Mouse (Mus musculus) bone marrow, adult 2 months (tissue): Measurements from ENCODE around the gene Gm20481. TPM values are rescaled to one million over a fixed set of nuclear protein-coding genes. Genes with fewer than 3 reads are reported as not detected.
"Not testable (repeated sequence)": the region's sequence is repeated elsewhere in the genome, so short reads cannot be mapped to it uniquely, and the experiment has no call there.

Experiments used
- H3K27ac ChIP-seq: fragments of 200-500 bp; 2 replicates; pipeline ENCODE4 v1.5.1; 2012; ENCODE audit warnings: low read depth, mild to moderate bottlenecking, control low read depth, inconsistent platforms, low read length; ENCODE audit not compliant: control insufficient read depth, poor library complexity, insufficient read depth
- H3K4me1 ChIP-seq: fragments of 200-500 bp; 2 replicates; pipeline ENCODE4 v1.6.1; 2011; ENCODE audit warnings: low read length; ENCODE audit not compliant: control insufficient read depth, insufficient read depth
- H3K4me3 ChIP-seq: fragments of 200-500 bp; replicated peaks from 2 replicates; pipeline ENCODE3; 2011; ENCODE audit warnings: mild to moderate bottlenecking, low read depth, low read length, control low read depth; ENCODE audit not compliant: control insufficient read depth
- CTCF ChIP-seq: fragments of 200-500 bp; IDR thresholded peaks from 2 replicates; pipeline ENCODE4 v1.5.1; 2011; ENCODE audit warnings: low read length, control low read depth; ENCODE audit not compliant: control insufficient read depth, insufficient read depth
- POLR2A ChIP-seq: fragments of 200-500 bp; IDR thresholded peaks from 2 replicates; pipeline ENCODE4 v1.6.1; 2011; ENCODE audit warnings: low read depth, mild to moderate bottlenecking, control low read depth, low read length, borderline replicate concordance; ENCODE audit not compliant: control insufficient read depth
- WGBS: fragments of 180-500 bp; shearing (Covaris S2); methylation state at CpG from one replicate; pipeline ENCODE4 v1.1.7; 2018; 5-methylcytosine and 5-hydroxymethylcytosine counted together
- polyA plus RNA-seq: library from polyadenylated mRNA; stranded (reverse); fragments of >200 nt; gene quantifications from 2 replicates; pipeline ENCODE4 v1.2.4, GENCODE M21; 2011; ENCODE audit warnings: low replicate concordance; ENCODE audit not compliant: missing spikeins, insufficient read depth, insufficient read length

The Gm20481 gene
- polyA plus RNA-seq, 1 experiment = not detected

- WGBS = 82% methylated on average over 4 of the region's 4 CpGs
- Histone ChIP-seq H3K4me1 (peaks cover 2% of the 10 kb centered on the region), H3K4me3 (no peak overlapping the region), H3K27ac (no peak overlapping the region)
- TF ChIP-seq CTCF = no peak
- TF ChIP-seq POLR2A = no peak
These were observed 9.9 kb downstream of the Gm20481 start for GRCm38 (mm10) chr17:34979631-34980030.

- no peak overlapping the region for H3K4me3 ChIP-seq
- peaks cover 2% of the 10 kb centered on the region for H3K4me1 ChIP-seq
- 12% methylated on average over 2 of the region's 2 CpGs for WGBS
- no peak overlapping the region for H3K27ac ChIP-seq
- TF ChIP-seq POLR2A (no peak), CTCF (peak; percentile 21; the same call in 1 of the 2 replicates)
These were observed 10.9 kb downstream of the Gm20481 start for GRCm38 (mm10) chr17:34980655-34981054.

GRCm38 (mm10) chr17:34981690-34982180, 12.0 kb downstream of the Gm20481 start, which contains the start of gene Lsm2:
Gene Lsm2, plus strand, starts transcription at chr17:34981862.
- TF ChIP-seq POLR2A (peak; percentile 60; the same call in 1 of the 2 replicates), CTCF (no peak)
- H3K4me3 ChIP-seq = peak within 1 kb of the TSS; percentile 92
- peak within 1 kb of the TSS; percentile 95 for H3K27ac ChIP-seq
- WGBS = under 1% methylated on average over 58 of the region's 58 CpGs
- H3K4me1 ChIP-seq = peaks cover 2% of the 10 kb centered on the region

- H3K4me1 ChIP-seq = peaks cover 2% of the 10 kb centered on the region
- TF ChIP-seq POLR2A (no peak), CTCF (no peak)
- under 1% methylated on average over 15 of the region's 15 CpGs for WGBS
- peak overlapping the region; percentile 95 for H3K27ac ChIP-seq
- peak overlapping the region; percentile 92 for H3K4me3 ChIP-seq
These were observed 12.6 kb downstream of the Gm20481 start for GRCm38 (mm10) chr17:34982328-34982727.

- H3K4me1 ChIP-seq = peaks cover 2% of the 10 kb centered on the region
- TF ChIP-seq POLR2A (no peak), CTCF (no peak)
- no peak overlapping the region for H3K4me3 ChIP-seq
- H3K27ac ChIP-seq = no peak overlapping the region
- 73% methylated on average over 2 of the region's 2 CpGs for WGBS
These were observed 14.5 kb downstream of the Gm20481 start for GRCm38 (mm10) chr17:34984218-34984617.

- H3K4me1 ChIP-seq = peaks cover 2% of the 10 kb centered on the region
- H3K27ac ChIP-seq = no peak overlapping the region
- H3K4me3 ChIP-seq = no peak overlapping the region
- TF ChIP-seq CTCF (no peak), POLR2A (no peak)
These were observed 25.0 kb downstream of the Gm20481 start for GRCm38 (mm10) chr17:34994751-34995150.

DNA sequence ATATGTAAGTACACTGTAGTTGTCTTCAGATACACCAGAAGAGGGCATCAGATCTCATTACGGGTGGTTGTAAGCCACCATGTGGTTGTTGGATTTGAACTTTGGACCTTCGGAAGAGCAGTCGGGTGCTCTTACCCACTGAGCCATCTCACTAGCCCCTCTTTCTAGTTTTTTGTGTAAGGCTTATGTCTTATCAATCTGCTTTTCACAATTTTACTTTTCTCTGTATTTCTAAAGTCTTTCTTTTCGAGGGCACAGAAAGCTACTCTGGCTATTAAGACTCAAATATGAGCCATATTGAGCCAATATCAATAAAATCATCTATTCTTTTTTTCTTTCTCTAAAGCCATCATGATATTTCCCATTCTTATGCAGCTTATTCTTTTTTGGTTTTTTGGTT, 25.5 kb downstream of the Gm20481 start:
- not testable (repeated sequence) for H3K27ac ChIP-seq, H3K4me3 ChIP-seq, H3K4me1 ChIP-seq
- WGBS = 70% methylated on average over 4 of the region's 4 CpGs

- 65% methylated on average over 4 of the region's 4 CpGs for WGBS
These were observed 26.2 kb downstream of the Gm20481 start for GRCm38 (mm10) chr17:34995927-34996326.

GRCm38 (mm10) chr17:34996411-34997141, 26.9 kb downstream of the Gm20481 start:
- peak overlapping the region; percentile 64 for H3K4me3 ChIP-seq
- H3K27ac ChIP-seq = peak overlapping the region; percentile 64
- H3K4me1 ChIP-seq = peaks cover 2% of the 10 kb centered on the region
- WGBS = 66% methylated on average over 12 of the region's 14 CpGs
- TF ChIP-seq POLR2A (no peak; the same call in 1 of the 2 replicates), CTCF (no peak)

More at GRCm38 (mm10) chr17:34995927-34996326, 26.2 kb downstream of the Gm20481 start:
- H3K4me1 ChIP-seq, H3K4me3 ChIP-seq: not testable (repeated sequence)
- peak overlapping the region; percentile 53; the same call in 1 of the 2 replicates for H3K27ac ChIP-seq
